14 mouse cellular contexts compared by ENCODE assay signal in genomic region chr9:63989214-63989613, GRCm38 (mm10). TPM values are rescaled to one million over a fixed set of nuclear protein-coding genes. Genes with fewer than 3 reads are reported as not detected.
DNase-seq lines count a peak whose midpoint lies in the region; ATAC-seq and TF ChIP-seq lines count a peak whose summit lies in the region.
"Had no signal": no experiment of that assay in that cellular context is flagged by ENCODE, and none has a peak within 500 bp of the region (broad histone marks: within the 10 kb centered on the region; RNA-seq: fewer than 3 reads in every experiment).

No protein-coding gene starts in this region.

- no peak for TF ChIP-seq CTCF in stomach, postnatal 0 days (IDR thresholded peaks at IDR 0.05; ENCODE audit: low read depth)

- H3K9me3 ChIP-seq in heart, embryonic 13.5 days: no peaks in the 10 kb centered on the region
- no peaks in the 10 kb centered on the region for H3K9me3 ChIP-seq in stomach, embryonic 14.5 days (ENCODE audit: control insufficient read depth, low read depth, low read length)
- no peaks in the 10 kb centered on the region for H3K9me3 ChIP-seq in stomach, postnatal 0 days (ENCODE audit: control insufficient read depth, low read length)
- H3K9me3 ChIP-seq in midbrain, embryonic 13.5 days: no peaks in the 10 kb centered on the region
- H3K9me3 ChIP-seq: forebrain, embryonic 13.5 days; liver, embryonic 15.5 days had no signal

- H3K27me3 ChIP-seq in heart, embryonic 13.5 days (replicated peaks): no peaks in the 10 kb centered on the region
- H3K27me3 ChIP-seq in stomach, embryonic 14.5 days (ENCODE audit: control insufficient read depth, insufficient read depth, low read length): no peaks in the 10 kb centered on the region
- no peaks in the 10 kb centered on the region for H3K27me3 ChIP-seq in stomach, postnatal 0 days (ENCODE audit: control insufficient read depth, insufficient read depth, low read length)
- no peaks in the 10 kb centered on the region for H3K27me3 ChIP-seq in midbrain, embryonic 13.5 days
- H3K27me3 ChIP-seq: forebrain, embryonic 13.5 days; liver, embryonic 15.5 days had no signal

- peak overlapping the region; percentile 53 for H3K27ac ChIP-seq in heart, embryonic 13.5 days (replicated peaks)
- 0 out of 2 replicates have a peak overlapping the region, but pooled peaks have one; percentile 48 for H3K27ac ChIP-seq in stomach, embryonic 14.5 days (ENCODE audit: low read length)
- H3K27ac ChIP-seq in stomach, postnatal 0 days (replicated peaks): no peak overlapping the region
- no peak overlapping the region for H3K27ac ChIP-seq in midbrain, embryonic 13.5 days
- H3K27ac ChIP-seq: forebrain, embryonic 13.5 days; hindbrain, embryonic 14.5 days; left cerebral cortex, adult 2 months; liver, embryonic 15.5 days had no signal

- H3K36me3 ChIP-seq in heart, embryonic 13.5 days: peaks cover 62% of the 10 kb centered on the region
- no peaks in the 10 kb centered on the region; the same call in 1 of the 2 replicates for H3K36me3 ChIP-seq in stomach, embryonic 14.5 days (ENCODE audit: control insufficient read depth, insufficient read depth, low read length)
- H3K36me3 ChIP-seq in stomach, postnatal 0 days (ENCODE audit: control insufficient read depth, insufficient read depth, low read length): no peaks in the 10 kb centered on the region; the same call in 1 of the 2 replicates
- H3K36me3 ChIP-seq in midbrain, embryonic 13.5 days: no peaks in the 10 kb centered on the region
- H3K36me3 ChIP-seq: liver, embryonic 15.5 days had no signal

- H3K4me2 ChIP-seq in heart, embryonic 13.5 days: no peak overlapping the region
- H3K4me2 ChIP-seq in stomach, embryonic 14.5 days (replicated peaks; ENCODE audit: low read depth, low read length): no peak overlapping the region
- H3K4me2 ChIP-seq in stomach, postnatal 0 days (replicated peaks; ENCODE audit: low read depth): no peak overlapping the region
- no peak overlapping the region for H3K4me2 ChIP-seq in midbrain, embryonic 13.5 days (replicated peaks)
- H3K4me2 ChIP-seq: forebrain, embryonic 13.5 days; hindbrain, embryonic 14.5 days; liver, embryonic 15.5 days had no signal

- no peak for DNase-seq in heart, adult 9 months (ENCODE audit: low spot score in 2 of 2)
- no peak for DNase-seq in stomach, postnatal 0 days (ENCODE audit: low spot score)
- DNase-seq in monocyte, adult 2 months (ENCODE audit: low read depth in 1 of 2, low spot score in 2 of 2): peak; percentile 38 to 50
- DNase-seq in cerebellum, postnatal 14 days: no peak
- DNase-seq: gastrocnemius, postnatal 14 days had no signal

- no peak for ATAC-seq in heart, embryonic 13.5 days (ENCODE audit: extremely low read depth, insufficient number of reproducible peaks, low FRiP score, low TSS enrichment)
- ATAC-seq in stomach, embryonic 14.5 days (ENCODE audit: insufficient number of reproducible peaks, insufficient read depth, low FRiP score, low read depth): no peak
- ATAC-seq in stomach, postnatal 0 days (ENCODE audit: low FRiP score, low TSS enrichment): no peak; the same call in 1 of the 2 replicates
- peak; percentile 67 for ATAC-seq in common myeloid progenitor, adult 5-6 weeks (replicated peaks; ENCODE audit: low read depth, poor library complexity, severe bottlenecking)
- no peak for ATAC-seq in midbrain, embryonic 13.5 days
- ATAC-seq: activated CD4-positive, CD25-positive, alpha-beta regulatory T cell, adult 4 months; forebrain, embryonic 13.5 days had no signal

- H3K9ac ChIP-seq in heart, embryonic 13.5 days: no peak overlapping the region
- H3K9ac ChIP-seq in stomach, embryonic 14.5 days (replicated peaks; ENCODE audit: low read depth, low read length): no peak overlapping the region
- H3K9ac ChIP-seq in stomach, postnatal 0 days (ENCODE audit: low read length): no peak overlapping the region
- H3K9ac ChIP-seq in midbrain, embryonic 13.5 days (replicated peaks): no peak overlapping the region
- H3K9ac ChIP-seq: forebrain, embryonic 13.5 days; hindbrain, embryonic 14.5 days; liver, embryonic 15.5 days had no signal

- WGBS in heart, embryonic 13.5 days: 65% methylated on average over 12 of the region's 12 CpGs
- 76% methylated on average over 12 of the region's 12 CpGs for WGBS in stomach, embryonic 14.5 days
- 61% methylated on average over 12 of the region's 12 CpGs for WGBS in stomach, postnatal 0 days
- WGBS in midbrain, embryonic 13.5 days: 89% methylated on average over 12 of the region's 12 CpGs

- no peak for TF ChIP-seq EP300 in stomach, postnatal 0 days (optimal IDR thresholded peaks at IDR 0.05)

- H3K4me3 ChIP-seq in heart, embryonic 13.5 days: no peak overlapping the region
- H3K4me3 ChIP-seq in stomach, embryonic 14.5 days (ENCODE audit: low read depth, low read length): no peak overlapping the region
- H3K4me3 ChIP-seq in stomach, postnatal 0 days (ENCODE audit: low read depth, low read length): no peak overlapping the region
- H3K4me3 ChIP-seq in midbrain, embryonic 13.5 days (replicated peaks): no peak overlapping the region
- H3K4me3 ChIP-seq: forebrain, embryonic 13.5 days; left cerebral cortex, adult 2 months; liver, embryonic 15.5 days had no signal

- peaks cover 100% of the 10 kb centered on the region for H3K4me1 ChIP-seq in heart, embryonic 13.5 days
- H3K4me1 ChIP-seq in stomach, embryonic 14.5 days (ENCODE audit: control insufficient read depth, insufficient read depth, low read length): peaks cover 24% of the 10 kb centered on the region
- H3K4me1 ChIP-seq in stomach, postnatal 0 days (replicated peaks; ENCODE audit: control insufficient read depth, insufficient read depth): peaks cover 10% of the 10 kb centered on the region; the same call in 1 of the 2 replicates
- 0 out of 2 replicates have a peak, but pooled peaks cover under 1% of the 10 kb centered on the region for H3K4me1 ChIP-seq in midbrain, embryonic 13.5 days (replicated peaks)

RNA-seq across cellular contexts. Expression of gene Smad6, which starts 32.6 kb away (rescaled TPM):
- 18.5 and 19.3 TPM in 2 replicates for polyA plus RNA-seq in heart, embryonic 13.5 days (2015; fragmentation: Nextera tagmentation; extraction: Ambion mirVana)
- 7.5 and 9.7 TPM in 2 replicates for polyA plus RNA-seq in stomach, embryonic 14.5 days (2014; fragmentation: Nextera tagmentation; extraction: Ambion mirVana)
- polyA plus RNA-seq in stomach, postnatal 0 days (2015; fragmentation: Nextera tagmentation; extraction: Ambion mirVana): 6.0 and 7.3 TPM in 2 replicates
- 0.69 and 1.2 TPM in 2 replicates for total RNA-seq in common myeloid progenitor, adult 5-6 weeks (2017)
- 1.2 and 2.4 TPM in 2 replicates for polyA plus RNA-seq in midbrain, embryonic 13.5 days (2015; fragmentation: Nextera tagmentation; extraction: Ambion mirVana)
- polyA plus RNA-seq: activated CD4-positive, CD25-positive, alpha-beta regulatory T cell, adult 4 months had no signal

Comparison
In these comparisons a context has a peak if more than half of its experiments do, and no peak if none do; other contexts are left out.
1. H3K27ac ChIP-seq: peak in heart, embryonic 13.5 days (single experiment) and stomach, embryonic 14.5 days (single experiment); none in stomach, postnatal 0 days (single experiment) and midbrain, embryonic 13.5 days (single experiment).
2. DNase-seq: peak in monocyte, adult 2 months (2 of 2); none in heart, adult 9 months (0 of 2), stomach, postnatal 0 days (single experiment) and cerebellum, postnatal 14 days (0 of 2).